In the genomic region with DNA sequence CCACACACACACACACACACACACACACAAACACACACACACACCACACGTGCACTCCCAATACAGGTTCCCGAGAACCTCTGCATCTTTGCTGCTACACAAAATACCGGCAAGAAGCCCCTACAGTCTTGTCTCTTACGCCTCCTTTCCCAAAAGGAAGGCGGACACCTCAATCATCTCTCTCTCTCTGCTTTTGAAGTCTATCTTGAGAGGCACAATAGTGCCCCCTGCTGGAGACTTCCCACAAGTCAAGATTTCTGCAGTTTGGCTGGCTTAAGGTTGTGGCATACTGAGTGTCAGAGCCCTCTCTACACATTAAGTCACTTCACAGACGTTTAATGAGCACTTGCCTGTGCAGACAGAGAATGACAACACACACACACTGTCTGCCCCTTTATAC, we compare ENCODE assay signal across 8 mouse cellular contexts. TPM values are rescaled to one million over a fixed set of nuclear protein-coding genes. Genes with fewer than 3 reads are reported as not detected.
A peak's percentile ranks its signal among the peaks of the same experiment; 100 is the strongest.
DNase-seq lines count a peak whose midpoint lies in the region; ATAC-seq lines count a peak whose summit lies in the region.

No protein-coding gene starts in this region.

- ATAC-seq in frontal cortex, adult (ENCODE audit: low TSS enrichment): peak; percentile 53; the same call in 1 of the 2 replicates
- ATAC-seq in megakaryocyte, adult 5-6 weeks (ENCODE audit: poor library complexity, severe bottlenecking): peak; percentile 58

- DNase-seq in NIH3T3 (ENCODE audit: low read depth): peak; percentile 96
- peak; percentile 80 for DNase-seq in cerebellum, adult 8-10 months
- peak; percentile 91 for DNase-seq in heart, postnatal 4 days
- peak; percentile 74 to 79 for DNase-seq in layer of hippocampus, postnatal 36 days
- peak; percentile 59 to 70 for DNase-seq in right cerebral cortex, postnatal 36 days (ENCODE audit: low spot score in 2 of 2)
- peak; percentile 68 for DNase-seq in yolk sac, embryonic 10.5 days (ENCODE audit: low spot score)

RNA-seq across cellular contexts. Expression of a gene that starts 9.0 kb away (rescaled TPM):
- total RNA-seq in heart, postnatal 4 days (2021): 10 to 100 TPM; 15.7 to 15.9 TPM
- 1 to 10 TPM; 4.6 to 6.5 TPM for total RNA-seq in layer of hippocampus, postnatal 36 days (2021)
- 12.4 and 13.5 TPM in 2 replicates for total RNA-seq in megakaryocyte, adult 5-6 weeks (2015)
- total RNA-seq in megakaryocyte, adult 5-6 weeks (2017): 28.7 and 32.4 TPM in 2 replicates

RNA-seq across cellular contexts. Expression of a gene that starts 35.0 kb away (rescaled TPM):
- total RNA-seq in heart, postnatal 4 days (2021): 10 to 100 TPM; 13.4 to 14.0 TPM
- total RNA-seq in layer of hippocampus, postnatal 36 days (2021): under 1 TPM; 0.37 to 0.56 TPM
- total RNA-seq in megakaryocyte, adult 5-6 weeks (2015): not detected in 2 replicates
- total RNA-seq in megakaryocyte, adult 5-6 weeks (2017): not detected in 2 replicates

RNA-seq across cellular contexts. Expression of a gene that starts 42.1 kb away (rescaled TPM):
- not detected for total RNA-seq in heart, postnatal 4 days (2021)
- not detected for total RNA-seq in layer of hippocampus, postnatal 36 days (2021)
- not detected in 2 replicates for total RNA-seq in megakaryocyte, adult 5-6 weeks (2015)
- not detected in 2 replicates for total RNA-seq in megakaryocyte, adult 5-6 weeks (2017)

Comparison
In these comparisons a context has a peak if more than half of its experiments do, and no peak if none do; other contexts are left out.
1. Peak in every context shown above with its lines: DNase-seq and ATAC-seq.
2. RNA of a gene that starts 35.0 kb away (total RNA-seq): 13.4 to 14.0 TPM in heart, postnatal 4 days; 0.37 to 0.56 TPM in layer of hippocampus, postnatal 36 days and not detected in megakaryocyte, adult 5-6 weeks; every median in the first group is over 4 times any median in the second.